Mouse (Mus musculus) limb, embryonic 13.5 days (tissue): ENCODE data around the gene Endod1. TPM values are rescaled to one million over a fixed set of nuclear protein-coding genes. Genes with fewer than 3 reads are reported as not detected.

Experiments used
- polyA plus RNA-seq: library from polyadenylated mRNA; unstranded; fragments of >200 nt; fragmentation: Nextera tagmentation; extraction: Ambion mirVana; gene quantifications from 2 replicates; pipeline ENCODE4 v1.2.1, GENCODE M21; 2015

Gene Endod1
- polyA plus RNA-seq, 1 experiment from 2014 or later: 11.6 TPM

Other genes with a start within 250 kb of the Endod1 start
- 26.6 and 27.9 TPM in 2 replicates for gene Sesn3, start 106.4 kb downstream of the Endod1 start, polyA plus RNA-seq
- 0.42 and 0.55 TPM in 2 replicates for gene Kdm4d, start 119.0 kb upstream of the Endod1 start, polyA plus RNA-seq
- gene Cwc15, start 119.1 kb upstream of the Endod1 start, polyA plus RNA-seq: 165 and 170 TPM in 2 replicates